Mouse (Mus musculus): Measurements from ENCODE around the gene Tcf23. TPM values are rescaled to one million over a fixed set of nuclear protein-coding genes. Genes with fewer than 3 reads are reported as not detected.
A peak's percentile ranks its signal among the peaks of the same experiment; 100 is the strongest.

Gene Tcf23
- polyA plus RNA-seq, 1 experiment, result 0.62 TPM

GRCm38 (mm10) chr5:30950922-30951321 lies 17.5 kb upstream of the Tcf23 start:
- TF ChIP-seq TCF3 (IDR thresholded peaks at IDR 0.05; ENCODE audit: insufficient read length, low read depth) (no peak), SRF (IDR thresholded peaks at IDR 0.05; ENCODE audit: control insufficient read depth, insufficient read length, low read depth) (no peak), POLR2AphosphoS2 (IDR thresholded peaks at IDR 0.05; ENCODE audit: insufficient read length, low read depth) (peak; percentile 75)
- H3K4me2 ChIP-seq (ENCODE audit: low read depth), result peak overlapping the region; percentile 79
- peak overlapping the region; percentile 39 for H3K4me3 ChIP-seq
- H3ac ChIP-seq (ENCODE audit: control insufficient read depth, insufficient read length), result no peak overlapping the region
- peaks cover 23% of the 10 kb centered on the region for H3K36me3 ChIP-seq (ENCODE audit: control insufficient read depth, insufficient read depth)
- peaks cover 20% of the 10 kb centered on the region for H3K79me2 ChIP-seq (ENCODE audit: control insufficient read depth, insufficient read depth)
- no peaks in the 10 kb centered on the region for H3K27me3 ChIP-seq (ENCODE audit: control insufficient read depth, insufficient read depth, insufficient read length)

GRCm38 (mm10) chr5:30951706-30952105 lies 16.8 kb upstream of the Tcf23 start:
- TF ChIP-seq SRF (IDR thresholded peaks at IDR 0.05; ENCODE audit: control insufficient read depth, insufficient read length, low read depth) (no peak), POLR2AphosphoS2 (IDR thresholded peaks at IDR 0.05; ENCODE audit: insufficient read length, low read depth) (peak; percentile 58)
- H3K4me3 ChIP-seq, result no peak overlapping the region
- peaks cover 26% of the 10 kb centered on the region for H3K36me3 ChIP-seq (ENCODE audit: control insufficient read depth, insufficient read depth)
- H3K27me3 ChIP-seq (ENCODE audit: control insufficient read depth, insufficient read depth, insufficient read length), result no peaks in the 10 kb centered on the region
- peak overlapping the region; percentile 79 for H3K4me2 ChIP-seq (ENCODE audit: low read depth)
- peaks cover 20% of the 10 kb centered on the region for H3K79me2 ChIP-seq (ENCODE audit: control insufficient read depth, insufficient read depth)
- no peak overlapping the region for H3ac ChIP-seq (ENCODE audit: control insufficient read depth, insufficient read length)

- H3K4me3 ChIP-seq, result no peak overlapping the region
- TF ChIP-seq POLR2AphosphoS2 (IDR thresholded peaks at IDR 0.05; ENCODE audit: insufficient read length, low read depth), result peak; percentile 54
- TF ChIP-seq CEBPB (IDR thresholded peaks at IDR 0.05; ENCODE audit: insufficient read depth, poor library complexity, severe bottlenecking), result no peak
- no peak overlapping the region for H3ac ChIP-seq (ENCODE audit: control insufficient read depth, insufficient read length)
- peaks cover 22% of the 10 kb centered on the region for H3K79me2 ChIP-seq (ENCODE audit: control insufficient read depth, insufficient read depth)
- no peaks in the 10 kb centered on the region for H3K27me3 ChIP-seq (ENCODE audit: control insufficient read depth, insufficient read depth, insufficient read length)
- H3K36me3 ChIP-seq (ENCODE audit: control insufficient read depth, insufficient read depth), result peaks cover 29% of the 10 kb centered on the region
- no peak overlapping the region for H3K4me2 ChIP-seq (ENCODE audit: low read depth)
Observed at GRCm38 (mm10) chr5:30952551-30952950, 15.9 kb upstream of the Tcf23 start.

- peaks cover 36% of the 10 kb centered on the region for H3K79me2 ChIP-seq (ENCODE audit: control insufficient read depth, insufficient read depth)
- H3K36me3 ChIP-seq (ENCODE audit: control insufficient read depth, insufficient read depth), result peaks cover 36% of the 10 kb centered on the region
- no peak for TF ChIP-seq USF1 (IDR thresholded peaks at IDR 0.05; ENCODE audit: low read depth)
- TF ChIP-seq POLR2AphosphoS2 (IDR thresholded peaks at IDR 0.05; ENCODE audit: insufficient read length, low read depth), result peak; percentile 40
- TF ChIP-seq MYOD1 (IDR thresholded peaks at IDR 0.05; ENCODE audit: control insufficient read depth in 1 of 3, insufficient read length in 2 of 3, low read depth in 2 of 3), result no peak
- TF ChIP-seq E2F4 (IDR thresholded peaks at IDR 0.05; ENCODE audit: insufficient read depth), result no peak
- no peak overlapping the region for H3K4me2 ChIP-seq (ENCODE audit: low read depth)
- no peak overlapping the region for H3K4me3 ChIP-seq
- no peak overlapping the region for H3ac ChIP-seq (ENCODE audit: control insufficient read depth, insufficient read length)
- no peaks in the 10 kb centered on the region for H3K27me3 ChIP-seq (ENCODE audit: control insufficient read depth, insufficient read depth, insufficient read length)
Observed at GRCm38 (mm10) chr5:30954065-30954464, 14.4 kb upstream of the Tcf23 start.

- Histone ChIP-seq H3K79me2 (ENCODE audit: control insufficient read depth, insufficient read depth) (peaks cover 41% of the 10 kb centered on the region), H3K4me3 (no peak overlapping the region), H3ac (ENCODE audit: control insufficient read depth, insufficient read length) (no peak overlapping the region), H3K4me2 (ENCODE audit: low read depth) (no peak overlapping the region), H3K27me3 (ENCODE audit: control insufficient read depth, insufficient read depth, insufficient read length) (no peaks in the 10 kb centered on the region), H3K36me3 (ENCODE audit: control insufficient read depth, insufficient read depth) (peaks cover 36% of the 10 kb centered on the region)
- TF ChIP-seq POLR2AphosphoS2 (IDR thresholded peaks at IDR 0.05; ENCODE audit: insufficient read length, low read depth) (peak; percentile 54), TCF12 (IDR thresholded peaks at IDR 0.05; ENCODE audit: insufficient read depth, poor library complexity, severe bottlenecking) (no peak), MAX (IDR thresholded peaks at IDR 0.05; ENCODE audit: low read depth) (no peak), REST (IDR thresholded peaks at IDR 0.05; ENCODE audit: insufficient read depth, insufficient read length) (no peak), MYOD1 (IDR thresholded peaks at IDR 0.05; ENCODE audit: control insufficient read depth in 1 of 3, insufficient read length in 2 of 3, low read depth in 2 of 3) (no peak), POLR2A (IDR thresholded peaks at IDR 0.05; ENCODE audit: insufficient read length, low read depth) (peak; percentile 47), CEBPB (IDR thresholded peaks at IDR 0.05; ENCODE audit: insufficient read depth, poor library complexity, severe bottlenecking) (no peak), SRF (IDR thresholded peaks at IDR 0.05; ENCODE audit: control insufficient read depth, insufficient read length, low read depth) (no peak), USF1 (IDR thresholded peaks at IDR 0.05; ENCODE audit: low read depth) (no peak), TCF3 (IDR thresholded peaks at IDR 0.05; ENCODE audit: insufficient read length, low read depth) (no peak)
Observed at GRCm38 (mm10) chr5:30954556-30954955, 13.9 kb upstream of the Tcf23 start.

GRCm38 (mm10) chr5:30955751-30956150 lies 12.7 kb upstream of the Tcf23 start:
- peak in 1 of 3 experiments; percentile 58 for TF ChIP-seq MYOD1 (IDR thresholded peaks at IDR 0.05; ENCODE audit: control insufficient read depth in 1 of 3, insufficient read length in 2 of 3, low read depth in 2 of 3)
- TF ChIP-seq REST (IDR thresholded peaks at IDR 0.05; ENCODE audit: insufficient read depth, insufficient read length), result no peak
- no peaks in the 10 kb centered on the region for H3K27me3 ChIP-seq (ENCODE audit: control insufficient read depth, insufficient read depth, insufficient read length)
- H3K4me3 ChIP-seq, result no peak overlapping the region
- H3ac ChIP-seq (ENCODE audit: control insufficient read depth, insufficient read length), result no peak overlapping the region
- H3K79me2 ChIP-seq (ENCODE audit: control insufficient read depth, insufficient read depth), result peaks cover 39% of the 10 kb centered on the region
- H3K36me3 ChIP-seq (ENCODE audit: control insufficient read depth, insufficient read depth), result peaks cover 36% of the 10 kb centered on the region
- H3K4me2 ChIP-seq (ENCODE audit: low read depth), result no peak overlapping the region

All from myocyte (in vitro differentiated cells).